Mouse (Mus musculus): Measurements from ENCODE around the gene Add2. TPM values are rescaled to one million over a fixed set of nuclear protein-coding genes. Genes with fewer than 3 reads are reported as not detected.
"Not testable (repeated sequence)": the region's sequence is repeated elsewhere in the genome, so short reads cannot be mapped to it uniquely, and the experiment has no call there.

Gene Add2
- 0.14 and 0.23 TPM in 2 replicates for polyA plus RNA-seq (2012; rRNA removed)

DNA sequence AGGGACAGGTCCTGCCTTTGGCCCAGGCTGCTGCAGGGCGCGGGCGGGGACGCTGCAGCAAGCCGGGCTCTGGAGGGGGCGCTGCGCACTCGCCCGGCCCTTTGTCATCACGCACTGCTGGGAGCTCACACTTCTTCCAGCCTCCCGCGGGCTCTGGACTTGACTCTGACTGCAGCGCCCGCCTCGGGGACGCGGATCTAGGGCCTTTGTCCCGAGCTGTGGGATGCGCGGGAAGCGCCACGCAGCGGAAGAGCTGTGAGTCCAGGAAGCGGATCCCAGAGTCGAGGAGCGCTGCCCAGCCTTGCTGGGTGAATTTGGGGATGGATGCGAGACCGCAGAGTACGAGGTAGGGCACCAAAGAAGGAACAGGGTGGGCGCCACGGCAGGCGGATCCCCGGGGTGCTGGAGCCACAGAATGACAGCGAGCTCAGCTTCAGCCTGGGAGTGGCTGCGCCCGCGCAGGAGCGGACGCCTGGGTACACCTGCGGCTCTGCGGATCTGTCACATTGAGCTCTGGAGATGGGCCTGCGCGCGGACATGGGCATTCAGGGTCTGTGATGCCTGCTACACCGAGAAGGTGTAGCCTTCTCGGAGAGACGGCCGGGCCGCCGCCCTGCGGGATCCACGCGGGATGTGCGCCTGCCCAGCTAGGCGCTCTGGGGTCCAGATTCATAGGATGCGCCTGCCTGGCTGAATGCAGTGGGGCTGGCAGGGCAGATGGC lies at the start of gene Add2:
TSS of gene Add2 (plus strand) at position 81 of the 722 bp plus-strand sequence.
- DNase-seq (ENCODE audit: low read depth): no peak

GRCm38 (mm10) chr6:85978736-85979135 lies 49.7 kb upstream of the Add2 start:
- DNase-seq (ENCODE audit: low read depth): not testable (repeated sequence)

- DNase-seq (ENCODE audit: low read depth): no peak
Measured at GRCm38 (mm10) chr6:85984351-85984750, 44.1 kb upstream of the Add2 start.

- DNase-seq (ENCODE audit: low read depth): not testable (repeated sequence)
Measured at GRCm38 (mm10) chr6:85989570-85989969, 38.9 kb upstream of the Add2 start.

DNA sequence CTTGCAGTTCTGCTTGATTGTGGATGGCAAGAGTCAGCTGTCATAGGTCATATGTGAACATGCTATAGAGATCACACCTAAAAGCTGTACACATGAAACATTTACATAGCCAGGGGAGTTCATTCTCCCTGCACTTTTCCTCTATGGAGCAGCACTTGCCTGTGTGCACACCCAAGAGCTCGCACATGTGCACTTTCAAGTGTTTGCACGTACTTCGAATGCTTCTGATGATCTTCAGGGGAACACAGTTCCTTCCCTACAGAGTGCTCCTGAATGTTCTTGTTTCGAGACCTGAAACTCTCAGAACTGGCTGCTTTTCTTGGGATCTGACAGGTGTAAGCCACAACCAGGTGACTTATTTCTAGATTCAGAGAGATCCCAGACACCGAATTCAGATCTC lies 37.7 kb upstream of the Add2 start:
- DNase-seq (ENCODE audit: low read depth): not testable (repeated sequence)

DNA sequence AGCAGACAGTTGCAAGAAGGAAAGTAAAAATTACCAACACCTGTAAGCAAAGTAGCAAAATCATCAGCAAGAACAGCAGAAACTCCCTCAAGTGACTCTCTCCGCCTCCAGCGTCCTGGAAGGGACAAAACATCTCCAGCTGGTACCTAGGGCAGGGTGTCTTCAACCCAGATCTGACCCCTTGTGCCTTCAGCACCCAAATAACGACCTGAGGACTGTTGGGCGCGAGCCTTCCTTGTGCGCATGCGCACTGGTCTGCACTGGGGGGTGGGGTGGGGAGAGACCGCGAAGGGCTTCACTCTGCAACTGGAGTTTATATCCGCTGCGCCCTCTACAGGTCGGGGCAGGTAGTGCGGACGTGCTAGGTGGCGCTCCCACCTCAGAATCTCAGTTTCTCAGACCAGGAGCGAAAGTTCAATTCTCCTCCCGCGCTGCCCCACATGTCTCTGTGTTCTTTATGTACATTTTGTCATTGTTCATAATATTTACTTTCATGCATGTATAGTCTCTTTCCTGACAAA lies 25.0 kb upstream of the Add2 start:
- no peak for DNase-seq (ENCODE audit: low read depth)

DNA sequence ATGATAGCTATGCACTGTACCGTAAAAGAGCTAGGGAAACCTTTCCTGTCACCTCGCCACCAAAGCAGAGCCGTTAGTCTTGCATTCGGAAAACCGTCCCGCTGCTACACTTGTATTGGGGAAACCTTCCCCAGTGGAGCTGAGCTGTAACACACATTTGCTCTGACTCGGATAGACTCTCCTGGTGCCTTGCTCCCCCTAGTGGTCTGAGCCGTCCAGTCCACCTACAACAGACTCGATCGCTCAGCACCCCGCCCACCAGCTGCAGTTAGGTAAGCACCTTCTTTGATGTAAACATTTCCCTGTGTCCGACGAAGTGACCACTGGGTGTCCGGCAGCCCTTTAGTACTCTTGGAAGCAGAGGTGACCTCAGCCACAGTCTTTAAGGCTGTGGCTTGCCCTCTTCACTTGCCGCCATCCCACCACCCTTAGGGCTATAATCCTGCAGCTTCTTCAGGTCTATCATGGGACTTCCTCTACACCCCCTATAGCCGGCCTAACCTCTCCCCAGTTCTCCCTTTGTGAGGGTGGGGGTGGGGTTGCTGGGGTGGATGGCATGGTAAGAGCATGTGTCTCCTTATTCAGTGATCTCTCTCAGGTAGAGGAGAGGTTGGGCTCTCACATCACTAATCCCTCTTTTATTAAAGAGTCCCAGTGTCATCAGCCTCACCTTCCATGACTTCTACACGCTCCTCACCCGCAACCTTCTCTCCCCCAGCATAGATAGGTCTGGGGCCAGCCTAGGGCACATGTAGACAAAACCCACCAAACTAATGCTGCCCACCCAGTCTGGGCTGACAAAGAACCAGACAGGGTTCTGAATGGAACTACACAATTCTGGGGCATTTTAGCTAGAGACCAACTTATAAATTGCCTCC lies 24.0 kb upstream of the Add2 start:
- no peak for DNase-seq (ENCODE audit: low read depth)

DNA sequence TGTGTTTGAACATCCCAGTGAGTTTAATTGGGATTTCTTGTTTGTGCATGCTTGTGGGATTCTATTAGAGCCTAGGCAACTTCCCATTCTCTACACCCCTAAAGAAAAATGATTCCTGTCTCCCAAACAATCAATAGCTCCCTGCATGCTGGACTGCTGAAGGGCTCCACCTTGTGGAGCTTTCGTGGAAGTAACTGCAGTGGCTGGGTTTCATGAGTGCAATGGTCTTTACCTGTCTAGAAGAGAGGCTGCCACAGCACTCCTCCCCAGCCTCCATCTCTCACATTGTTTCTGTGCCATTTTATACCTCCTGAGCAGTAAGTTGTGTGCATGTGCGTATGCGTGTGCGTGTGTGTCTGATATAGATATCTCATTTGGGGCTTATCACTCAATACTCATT lies 18.5 kb upstream of the Add2 start:
- no peak for DNase-seq (ENCODE audit: low read depth)

- DNase-seq (ENCODE audit: low read depth): not testable (repeated sequence)
Measured at GRCm38 (mm10) chr6:86014812-86015211, 13.7 kb upstream of the Add2 start.

DNA sequence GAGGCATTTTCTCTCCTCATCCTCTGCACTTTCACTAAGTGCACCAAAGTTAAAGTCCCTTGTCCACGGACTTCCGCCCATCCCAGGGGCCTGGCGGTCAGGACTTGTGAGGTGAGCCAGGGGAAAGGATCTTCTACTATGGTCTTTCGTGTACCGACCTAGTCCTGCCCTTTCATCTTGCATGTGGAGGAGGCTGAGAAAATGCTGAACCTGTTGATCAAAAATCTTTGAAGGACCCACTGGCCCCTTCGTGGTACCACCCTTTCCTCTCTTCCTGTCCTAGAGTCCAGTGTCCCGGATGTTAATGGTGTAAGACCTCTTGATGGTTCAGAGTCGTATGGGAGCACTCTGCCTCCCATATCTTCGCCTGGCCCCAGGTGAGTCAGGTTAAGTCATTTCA lies 12.6 kb upstream of the Add2 start, which contains the start of gene Figla:
TSS of gene Figla (plus strand) at position 301 of the 400 bp plus-strand sequence.
- DNase-seq (ENCODE audit: low read depth): no peak

- DNase-seq (ENCODE audit: low read depth): no peak
Measured at GRCm38 (mm10) chr6:86016793-86017350, 11.6 kb upstream of the Add2 start.

DNA sequence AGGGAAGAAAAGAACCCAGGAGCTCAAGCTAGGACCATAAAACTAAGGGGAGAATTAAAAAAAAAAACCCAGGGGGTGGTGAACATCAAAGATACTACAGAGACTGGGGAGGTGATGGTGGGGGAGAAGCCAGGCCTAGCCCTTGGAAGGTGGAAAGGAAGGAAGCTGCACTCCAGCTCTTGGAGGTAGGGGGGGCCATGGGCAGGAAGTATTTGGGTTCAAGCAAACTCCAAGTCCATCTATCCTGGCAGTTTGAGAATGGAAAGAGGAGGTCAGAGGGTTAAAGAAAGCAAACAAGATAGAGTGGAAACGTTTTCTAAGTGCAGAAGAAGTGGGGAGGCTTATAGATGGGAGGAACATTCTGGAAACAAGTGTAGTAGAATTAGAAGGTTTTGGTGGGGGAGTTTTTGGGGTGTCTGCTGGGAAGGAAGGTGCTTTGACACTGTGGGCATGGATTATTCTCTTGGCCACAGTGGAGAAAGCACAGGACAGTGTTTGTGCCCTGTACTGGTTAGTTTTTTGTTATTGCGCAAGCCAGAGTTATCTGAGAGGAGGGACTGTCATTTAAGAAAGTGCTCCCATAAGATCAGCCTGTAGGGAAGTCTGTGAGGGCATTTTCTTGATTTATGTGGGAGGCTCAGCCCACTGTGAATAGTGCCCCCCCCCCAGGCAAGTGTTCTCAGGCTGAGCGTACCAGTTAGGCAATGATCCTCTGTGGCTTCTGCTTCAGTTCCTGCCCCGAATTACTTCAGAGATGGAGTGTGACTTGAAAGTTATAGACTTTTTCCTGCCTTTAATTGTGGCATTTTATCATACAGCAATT lies 8.9 kb upstream of the Add2 start:
- no peak for DNase-seq (ENCODE audit: low read depth)

DNA sequence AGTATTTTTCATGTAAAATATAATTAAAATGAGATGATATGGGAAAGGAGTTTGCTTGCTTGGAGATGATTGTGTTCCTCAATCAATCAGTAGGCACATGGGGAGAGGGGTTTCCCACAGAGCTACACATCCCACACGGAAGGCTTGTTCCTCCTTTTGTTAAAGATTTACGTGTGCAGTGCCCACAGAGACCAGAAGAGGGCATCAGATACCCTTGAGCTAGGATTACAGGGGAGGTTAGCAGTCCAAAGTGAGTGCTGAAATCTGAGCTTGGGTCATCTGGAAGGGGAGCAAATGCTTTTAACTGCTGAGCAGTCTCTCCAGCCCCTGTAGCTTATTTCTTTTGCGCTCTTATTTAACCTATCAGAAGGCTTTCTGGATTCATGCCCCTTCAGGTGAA lies 7.5 kb upstream of the Add2 start:
- DNase-seq (ENCODE audit: low read depth): no peak

- no peak for DNase-seq (ENCODE audit: low read depth)
Measured at GRCm38 (mm10) chr6:86026632-86027292, 1.7 kb upstream of the Add2 start.

GRCm38 (mm10) chr6:86028150-86028549 lies 331 bp upstream of the Add2 start:
- DNase-seq (ENCODE audit: low read depth): no peak

- DNase-seq (ENCODE audit: low read depth): no peak
Measured at GRCm38 (mm10) chr6:86029323-86029713, 837 bp downstream of the Add2 start.

DNA sequence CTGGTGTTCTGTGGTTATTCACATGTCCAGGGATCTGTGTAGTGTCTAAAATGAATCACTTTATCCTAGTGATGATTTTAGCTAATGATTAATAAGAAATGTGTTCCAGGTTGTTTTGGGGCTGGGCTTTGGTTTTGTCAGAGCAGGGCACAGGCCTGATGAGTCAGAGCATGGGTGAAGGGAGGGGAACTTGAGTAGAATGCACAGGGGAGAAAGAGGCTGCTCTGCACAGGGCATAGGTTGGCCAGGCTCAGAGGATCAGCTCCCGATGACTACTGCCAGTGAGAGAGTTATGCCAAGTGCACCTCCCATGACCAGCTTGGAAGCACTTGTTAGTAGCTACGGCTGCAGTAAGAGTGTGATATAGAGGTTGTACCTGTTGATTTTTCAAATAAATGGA lies 3.0 kb downstream of the Add2 start:
- no peak for DNase-seq (ENCODE audit: low read depth)

- DNase-seq (ENCODE audit: low read depth): no peak
Measured at GRCm38 (mm10) chr6:86033635-86034034, 5.2 kb downstream of the Add2 start.

GRCm38 (mm10) chr6:86038901-86039300 lies 10.4 kb downstream of the Add2 start:
- no peak for DNase-seq (ENCODE audit: low read depth)

DNA sequence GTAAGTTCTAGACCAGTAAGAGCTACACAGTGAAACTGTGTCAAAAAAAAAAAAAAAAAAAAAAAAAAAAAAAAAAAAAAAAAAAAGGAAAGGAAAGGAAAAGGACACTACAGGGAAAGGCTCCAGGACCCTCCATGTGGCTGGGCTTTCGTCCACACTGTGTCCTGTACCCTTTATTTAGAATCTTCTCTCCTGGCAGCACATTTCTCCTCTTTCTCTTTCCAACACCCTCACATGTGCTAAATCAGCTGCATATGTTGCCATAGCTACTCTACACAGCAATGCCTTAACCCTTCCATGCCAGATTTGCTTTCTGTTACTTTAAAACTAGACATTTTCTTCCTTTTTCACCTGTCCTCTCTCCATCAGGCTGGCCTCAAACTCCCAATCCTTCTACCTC lies 11.7 kb downstream of the Add2 start:
- no peak for DNase-seq (ENCODE audit: low read depth)

GRCm38 (mm10) chr6:86047510-86047909 lies 19.0 kb downstream of the Add2 start:
- no peak for DNase-seq (ENCODE audit: low read depth)
